Mouse (Mus musculus) heart, adult 2 months (tissue): ENCODE data around the gene Olfr1532-ps1. TPM values are rescaled to one million over a fixed set of nuclear protein-coding genes. Genes with fewer than 3 reads are reported as not detected.
"Not testable (repeated sequence)": the region's sequence is repeated elsewhere in the genome, so short reads cannot be mapped to it uniquely, and the experiment has no call there.

ENCODE experiments used
- DNase-seq, 2 experiments: peaks; one replicate each; pipeline ENCODE4 v3.0.0; 2021
- H3K27ac ChIP-seq: fragments of 200-600 bp; 2 replicates; pipeline ENCODE4 v1.8.1; 2022
- H3K27me3 ChIP-seq: fragments of 200-500 bp; 2 replicates; pipeline ENCODE4 v1.6.1; 2012; ENCODE audit warnings: mild to moderate bottlenecking, low read length, inconsistent platforms, mixed read lengths; ENCODE audit not compliant: control insufficient read depth, insufficient read depth
- H3K36me3 ChIP-seq: fragments of 200-500 bp; 2 replicates; pipeline ENCODE4 v1.6.1; 2012; ENCODE audit warnings: low read length, inconsistent platforms; ENCODE audit not compliant: control insufficient read depth, insufficient read depth
- H3K4me1 ChIP-seq: fragments of 200-500 bp; 2 replicates; pipeline ENCODE4 v1.6.1; 2011; ENCODE audit warnings: low read length; ENCODE audit not compliant: control insufficient read depth, insufficient read depth
- H3K4me3 ChIP-seq: fragments of 200-600 bp; 2 replicates; pipeline ENCODE4 v1.8.1; 2022
- H3K79me2 ChIP-seq: fragments of 200-500 bp; replicated peaks from 2 replicates; pipeline ENCODE4 v1.6.1; 2012; ENCODE audit warnings: mild to moderate bottlenecking, inconsistent platforms, low read length, moderate library complexity, mixed read lengths; ENCODE audit not compliant: control insufficient read depth, insufficient read depth
- H3K9ac ChIP-seq: fragments of 200-500 bp; 2 replicates; pipeline ENCODE4 v1.6.1; 2012; ENCODE audit warnings: low read depth, mild to moderate bottlenecking, control low read depth, inconsistent platforms, low read length, mixed read lengths
- CTCF ChIP-seq: fragments of 200-600 bp; IDR thresholded peaks from 2 replicates; pipeline ENCODE4 v1.8.1; 2022; ENCODE audit warnings: antibody characterized with exemption, mild to moderate bottlenecking, moderate library complexity
- EP300 ChIP-seq: fragments of 200-500 bp; IDR thresholded peaks from 2 replicates; pipeline ENCODE4 v1.6.1; 2011; ENCODE audit warnings: low read depth, low read length, control low read depth; ENCODE audit not compliant: insufficient read depth
- POLR2A ChIP-seq: fragments of 200-500 bp; IDR thresholded peaks from 2 replicates; pipeline ENCODE4 v1.6.1; 2011; ENCODE audit warnings: mild to moderate bottlenecking, low read depth, low read length, control low read depth; ENCODE audit not compliant: insufficient read depth
- whole genome bisulfite sequencing: fragments of 180-500 bp; shearing (Covaris S2); methylation state at CpG from one replicate; pipeline ENCODE4 v1.1.7; 2018; 5-methylcytosine and 5-hydroxymethylcytosine counted together
- intact Hi-C: fragments of 180-260 bp; cut with DNase I; formaldehyde crosslinking; loops from one replicate; pipeline ENCODE4 v1.15.1; 2025
- long read RNA-seq: library from polyadenylated mRNA; stranded (forward); transcript quantifications from one replicate; pipeline ENCODE4 v2.0.0, GENCODE M21; 2021
- polyA plus RNA-seq: library from polyadenylated mRNA; depleted of rRNA; stranded (reverse); fragments of >200 nt; gene quantifications from 2 replicates; pipeline ENCODE4 v1.2.3, GENCODE M21; 2012; rRNA removed
- total RNA-seq, 2 experiments: library from RNA; stranded (reverse); gene quantifications; 2 replicates each; pipeline ENCODE4 v1.2.3; 2021

The Olfr1532-ps1 gene
- total RNA-seq, result not detected
- polyA plus RNA-seq, result not detected in 2 replicates
- long read RNA-seq, result 0 reads

DNA sequence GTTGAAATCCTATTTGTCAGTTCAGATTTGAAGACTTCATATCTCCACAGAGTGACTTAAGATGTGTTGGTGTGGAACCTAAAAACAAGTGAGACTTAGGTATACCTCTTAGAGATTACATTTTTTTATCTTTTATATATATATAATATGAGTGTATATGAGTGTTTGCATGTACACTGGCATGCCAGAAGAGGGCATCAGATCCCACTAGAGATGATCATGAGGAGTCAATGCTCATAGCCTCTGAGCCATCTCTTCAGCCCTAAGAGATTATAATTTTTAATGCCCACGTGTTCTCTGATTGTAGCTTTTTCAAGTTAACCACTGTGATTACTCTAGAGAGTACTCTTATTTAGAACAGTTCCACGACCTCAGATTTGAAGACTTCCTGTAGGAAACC is at the start of gene Olfr1532-ps1:
Gene Olfr1532-ps1 (plus strand): TSS at position 326 of the 400 bp plus-strand sequence.
- Histone ChIP-seq H3K4me1 (no peaks in the 10 kb centered on the region), H3K27me3 (no peaks in the 10 kb centered on the region), H3K79me2 (no peaks in the 10 kb centered on the region), H3K27ac (no peak within 1 kb of the TSS), H3K36me3 (no peaks in the 10 kb centered on the region), H3K4me3 (no peak within 1 kb of the TSS), H3K9ac (no peak within 1 kb of the TSS)
- no peak for DNase-seq
- intact Hi-C loops, result no loop called here
- 36% methylated on average over 2 of the region's 2 CpGs for WGBS
- TF ChIP-seq EP300, result no peak
- no peak for TF ChIP-seq POLR2A
- TF ChIP-seq CTCF, result no peak

DNA sequence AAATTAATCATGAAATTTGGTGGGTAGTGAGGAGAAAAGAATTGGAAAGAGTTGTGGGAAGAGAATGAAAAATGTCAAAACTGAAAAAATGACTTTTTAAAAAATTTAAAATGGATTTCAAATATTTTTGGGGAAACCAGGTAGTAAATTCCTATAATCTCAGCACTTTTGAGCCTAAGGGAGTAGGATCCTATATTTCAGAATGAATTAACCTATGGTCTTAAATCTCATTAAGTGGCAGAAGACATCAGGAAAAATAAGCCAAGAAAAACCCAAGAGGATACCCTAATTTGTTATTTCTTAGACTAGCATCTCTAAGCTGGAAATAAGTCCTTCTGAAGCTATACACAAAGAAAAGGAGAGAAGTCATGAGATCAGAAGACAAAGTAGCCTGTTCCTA is 44.9 kb upstream of the Olfr1532-ps1 start, which contains the start of gene Olfr704:
Gene Olfr704 (plus strand): TSS at position 301 of the 400 bp plus-strand sequence.
- no peak within 1 kb of the TSS for H3K27ac ChIP-seq
- no peak for DNase-seq
- no peaks in the 10 kb centered on the region for H3K27me3 ChIP-seq
- H3K4me1 ChIP-seq, result no peaks in the 10 kb centered on the region
- no peaks in the 10 kb centered on the region for H3K36me3 ChIP-seq
- TF ChIP-seq EP300 (no peak), CTCF (no peak)
- no peak within 1 kb of the TSS for H3K4me3 ChIP-seq
- intact Hi-C loops, result no loop called here
- H3K79me2 ChIP-seq, result no peaks in the 10 kb centered on the region
- H3K9ac ChIP-seq, result no peak within 1 kb of the TSS

DNA sequence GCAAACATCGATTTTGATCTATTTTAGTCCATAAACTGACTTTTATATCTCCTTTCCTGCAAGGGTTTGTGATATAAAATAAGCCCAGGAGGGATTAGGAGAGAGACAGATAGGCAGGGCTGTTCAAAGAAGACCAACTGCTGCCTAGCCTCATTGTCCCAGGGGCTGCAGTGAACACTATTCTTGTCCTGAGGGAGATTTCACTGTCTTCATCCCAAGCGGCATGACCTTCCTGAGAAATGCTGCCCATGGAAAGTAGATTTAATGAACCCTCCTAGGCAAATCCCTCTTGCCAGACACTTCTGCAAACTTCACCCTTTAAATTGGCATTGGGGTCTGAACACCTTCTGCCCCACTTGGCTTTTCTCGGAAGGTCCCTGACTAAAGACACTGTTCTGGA is 31.0 kb upstream of the Olfr1532-ps1 start, which contains the start of gene Olfr705:
Gene Olfr705 (minus strand): TSS at position 101 of the 400 bp plus-strand sequence.
- no peak for DNase-seq
- H3K36me3 ChIP-seq, result no peaks in the 10 kb centered on the region
- H3K9ac ChIP-seq, result no peak within 1 kb of the TSS
- H3K4me3 ChIP-seq, result no peak within 1 kb of the TSS
- H3K4me1 ChIP-seq, result no peaks in the 10 kb centered on the region
- no peaks in the 10 kb centered on the region for H3K79me2 ChIP-seq
- no peak for TF ChIP-seq POLR2A
- TF ChIP-seq EP300, result no peak
- no peak for TF ChIP-seq CTCF
- 73% methylated on average over 3 of the region's 3 CpGs for WGBS
- intact Hi-C loops, result no loop called here
- H3K27me3 ChIP-seq, result no peaks in the 10 kb centered on the region
- no peak within 1 kb of the TSS for H3K27ac ChIP-seq

DNA sequence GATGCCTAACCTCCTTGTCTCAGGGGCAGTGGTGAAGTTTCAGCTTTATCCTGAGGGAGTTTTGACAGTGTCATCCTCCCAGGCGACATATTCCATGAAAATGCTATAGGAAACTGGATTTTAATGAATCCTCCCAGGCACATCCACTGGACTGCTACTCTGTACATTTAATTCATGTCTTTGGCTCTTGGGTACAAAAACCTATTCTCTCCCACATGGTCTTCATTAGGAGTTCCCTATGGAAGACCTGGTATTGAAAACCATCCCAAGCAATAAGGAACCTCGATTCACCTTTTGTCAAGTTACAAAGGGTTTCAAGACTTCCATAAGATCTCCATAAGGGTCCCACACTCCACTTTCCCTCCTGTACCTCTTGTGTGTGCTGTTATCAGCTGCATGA is 19.7 kb upstream of the Olfr1532-ps1 start, which contains the start of gene Olfr706:
Gene Olfr706 (minus strand): TSS at position 101 of the 400 bp plus-strand sequence.
- no peak for TF ChIP-seq POLR2A
- TF ChIP-seq EP300, result no peak
- no peak for TF ChIP-seq CTCF
- intact Hi-C loops, result no loop called here
- Histone ChIP-seq H3K4me1 (no peaks in the 10 kb centered on the region), H3K27ac (no peak within 1 kb of the TSS), H3K27me3 (no peaks in the 10 kb centered on the region), H3K4me3 (no peak within 1 kb of the TSS), H3K9ac (no peak within 1 kb of the TSS), H3K79me2 (no peaks in the 10 kb centered on the region), H3K36me3 (no peaks in the 10 kb centered on the region)
- 70% methylated on average over 2 of the region's 2 CpGs for WGBS
- no peak for DNase-seq

DNA sequence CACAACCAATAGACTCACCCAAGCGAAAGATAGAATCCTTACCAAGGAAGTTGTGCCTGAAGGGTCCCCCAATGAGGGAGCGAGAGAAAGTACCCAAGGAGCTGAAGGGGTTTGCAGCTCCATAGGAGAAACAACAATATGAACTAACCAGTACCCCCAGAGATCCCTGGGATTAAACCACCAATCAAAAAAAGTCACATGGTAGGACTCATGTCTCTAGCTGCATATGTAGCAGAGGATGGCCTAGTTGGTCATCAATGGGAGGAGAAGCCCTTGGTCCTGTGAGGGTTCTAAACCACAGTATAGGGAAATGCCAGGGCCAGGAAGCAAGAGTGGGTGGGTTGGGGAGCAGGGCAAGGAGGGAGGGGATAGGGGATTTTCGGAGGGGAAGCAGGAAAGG is 6.7 kb upstream of the Olfr1532-ps1 start, which contains the start of gene Olfr707:
Gene Olfr707 (minus strand): TSS at position 101 of the 400 bp plus-strand sequence.
- H3K9ac ChIP-seq, H3K27me3 ChIP-seq, H3K27ac ChIP-seq, DNase-seq, intact Hi-C loops, H3K36me3 ChIP-seq, H3K4me3 ChIP-seq, H3K79me2 ChIP-seq, H3K4me1 ChIP-seq: not testable (repeated sequence)
- 69% methylated on average over 3 of the region's 3 CpGs for WGBS

DNA sequence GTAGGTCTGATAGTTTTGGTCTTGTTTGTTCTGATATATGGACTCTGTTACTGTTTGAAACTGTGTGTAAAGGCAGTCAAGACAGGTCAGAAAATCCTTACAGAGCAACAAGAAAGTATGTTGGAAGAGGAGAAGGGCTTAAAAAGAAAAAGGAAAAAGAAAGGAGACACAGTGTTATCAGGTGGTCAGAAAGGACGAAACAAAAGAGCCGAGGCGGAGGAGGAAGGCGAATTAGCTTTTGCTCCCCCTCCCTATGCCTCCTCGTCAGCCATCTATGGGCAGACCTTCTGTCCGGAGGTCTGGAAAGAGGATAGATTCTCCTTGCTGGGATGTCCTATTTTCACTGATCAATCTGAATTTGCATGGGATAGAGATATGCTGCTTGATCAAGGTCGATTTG is 13.2 kb downstream of the Olfr1532-ps1 start:
- H3K27ac ChIP-seq, DNase-seq, H3K4me3 ChIP-seq, H3K9ac ChIP-seq, H3K79me2 ChIP-seq, H3K36me3 ChIP-seq, H3K27me3 ChIP-seq, H3K4me1 ChIP-seq, intact Hi-C loops: not testable (repeated sequence)
- 83% methylated on average over 7 of the region's 7 CpGs for WGBS
